Mouse (Mus musculus) monocyte, adult 5-6 weeks (primary cell): ENCODE measurements around the gene Rnf121. TPM values are rescaled to one million over a fixed set of nuclear protein-coding genes. Genes with fewer than 3 reads are reported as not detected.

Experiments
- total RNA-seq: library from RNA; stranded (forward); fragments of 200-1000, 200-491, 200-594 nt; gene quantifications from 3 replicates; pipeline ENCODE4 v1.2.3, GENCODE M21; 2017

The Rnf121 gene
- total RNA-seq, 1 experiment from 2014 or later = 15.9 TPM

Other genes starting within 250 kb of the Rnf121 start
- gene Phox2a, start 247.2 kb downstream of the Rnf121 start, total RNA-seq = not detected in 3 replicates
- gene Inppl1, start 227.2 kb downstream of the Rnf121 start, total RNA-seq = 20.6 to 58.3 TPM (median 31.0 TPM) in 3 replicates
- gene Folr2, start 208.3 kb downstream of the Rnf121 start, total RNA-seq = not detected in 3 replicates
- 42.5 to 46.2 TPM (median 43.1 TPM) in 3 replicates for gene Anapc15, start 201.8 kb downstream of the Rnf121 start, total RNA-seq
- not detected in 3 replicates for gene Folr1, start 194.7 kb downstream of the Rnf121 start, total RNA-seq
- gene Lamtor1, start 159.6 kb downstream of the Rnf121 start, total RNA-seq = 72.2 to 74.2 TPM (median 73.7 TPM) in 3 replicates
- gene Tomt, start 159.1 kb downstream of the Rnf121 start, total RNA-seq = 0.68 to 0.96 TPM in 2 of 3 replicates, not detected in the other
- gene Lrrc51, start 131.6 kb downstream of the Rnf121 start, total RNA-seq = 0.38 to 8.0 TPM (median 2.7 TPM) in 3 replicates
- 118 to 218 TPM (median 126 TPM) in 3 replicates for gene Numa1, start 131.4 kb downstream of the Rnf121 start, total RNA-seq
- gene Il18bp, start 46.8 kb downstream of the Rnf121 start, total RNA-seq = 3.0 to 5.8 TPM (median 3.8 TPM) in 3 replicates
- 10.8 to 18.4 TPM (median 13.2 TPM) in 3 replicates for gene Xndc1, start within 50 bp of the Rnf121 start, total RNA-seq
- gene Xntrpc, start 244 bp upstream of the Rnf121 start, total RNA-seq = 0.87 TPM in 1 of 3 replicates, not detected in the others
- gene Trpc2, start 17.6 kb upstream of the Rnf121 start, total RNA-seq = 0.29 to 0.43 TPM in 2 of 3 replicates, not detected in the other
- gene Art1, start 36.3 kb upstream of the Rnf121 start, total RNA-seq = not detected in 3 replicates
- not detected in 3 replicates for gene Art5, start 44.0 kb upstream of the Rnf121 start, total RNA-seq
- not detected in 3 replicates for gene Chrna10, start 51.4 kb upstream of the Rnf121 start, total RNA-seq
- 67.0 to 71.8 TPM (median 71.7 TPM) in 3 replicates for gene Nup98, start 144.7 kb upstream of the Rnf121 start, total RNA-seq
- gene Pgap2, start 144.7 kb upstream of the Rnf121 start, total RNA-seq = 14.2 to 22.1 TPM (median 16.5 TPM) in 3 replicates
- 46.7 to 78.6 TPM (median 62.1 TPM) in 3 replicates for gene Rhog, start 190.6 kb upstream of the Rnf121 start, total RNA-seq
- gene Stim1, start 202.3 kb upstream of the Rnf121 start, total RNA-seq = 46.8 to 79.7 TPM (median 51.0 TPM) in 3 replicates